Mouse (Mus musculus) lung, embryonic 14.5 days (tissue): ENCODE results near the gene Chil4. TPM values are rescaled to one million over a fixed set of nuclear protein-coding genes. Genes with fewer than 3 reads are reported as not detected.
"Not testable (repeated sequence)": the region's sequence is repeated elsewhere in the genome, so short reads cannot be mapped to it uniquely, and the experiment has no call there.

Source experiments
- ATAC-seq: fragments of 200-750 bp; cut with Nextera tagmentation; 2 replicates; pipeline ENCODE4 v1.8.0; 2017; ENCODE audit warnings: mild to moderate bottlenecking, moderate TSS enrichment, moderate library complexity; ENCODE audit not compliant: insufficient read depth
- DNase-seq: peaks from one replicate; pipeline ENCODE4 v3.0.0-alpha.2; 2015
- H3K27ac ChIP-seq: fragments of 300-500 bp; sonication (generic); 2 replicates; pipeline ENCODE4 v1.5.1; 2014; ENCODE audit warnings: low read depth, mild to moderate bottlenecking, moderate library complexity
- H3K27me3 ChIP-seq: fragments of 300-500 bp; sonication (generic); 2 replicates; pipeline ENCODE4 v1.6.1; 2014; ENCODE audit warnings: low read length, control low read depth; ENCODE audit not compliant: insufficient read depth
- H3K36me3 ChIP-seq: fragments of 300-500 bp; sonication (generic); 2 replicates; pipeline ENCODE4 v1.6.1; 2014; ENCODE audit warnings: control low read depth; ENCODE audit not compliant: insufficient read depth
- H3K4me1 ChIP-seq: fragments of 300-500 bp; sonication (generic); 2 replicates; pipeline ENCODE4 v1.6.1; 2014; ENCODE audit warnings: antibody characterized with exemption, control low read depth; ENCODE audit not compliant: insufficient read depth
- H3K4me2 ChIP-seq: fragments of 300-500 bp; sonication (generic); 2 replicates; pipeline ENCODE4 v1.6.1; 2014; ENCODE audit warnings: mild to moderate bottlenecking
- H3K4me3 ChIP-seq: fragments of 300-500 bp; sonication (generic); 2 replicates; pipeline ENCODE4 v1.5.1; 2014; ENCODE audit warnings: low read depth, low read length
- H3K9ac ChIP-seq: fragments of 300-500 bp; sonication (generic); 2 replicates; pipeline ENCODE4 v1.6.1; 2014
- H3K9me3 ChIP-seq: fragments of 300-500 bp; sonication (generic); 2 replicates; pipeline ENCODE4 v1.6.1; 2016; ENCODE audit warnings: low read depth, low read length, control low read depth
- CTCF ChIP-seq: IDR thresholded peaks from 2 replicates; pipeline ENCODE4 v1.5.1; 2016; ENCODE audit warnings: antibody characterized with exemption, low read depth
- WGBS: fragments of 180-500 bp; shearing (Covaris S2); extraction: QIAGEN DNeasy Blood & Tissue Kit; methylation state at CpG from one replicate; pipeline ENCODE4 v1.1.7; 2014; 5-methylcytosine and 5-hydroxymethylcytosine counted together
- polyA plus RNA-seq: library from polyadenylated mRNA; unstranded; fragments of >200 nt; fragmentation: Nextera tagmentation; extraction: Ambion mirVana; gene quantifications from 2 replicates; pipeline ENCODE4 v1.2.1, GENCODE M21; 2014

Gene Chil4
- polyA plus RNA-seq, 1 experiment from 2014 or later: not detected

DNA sequence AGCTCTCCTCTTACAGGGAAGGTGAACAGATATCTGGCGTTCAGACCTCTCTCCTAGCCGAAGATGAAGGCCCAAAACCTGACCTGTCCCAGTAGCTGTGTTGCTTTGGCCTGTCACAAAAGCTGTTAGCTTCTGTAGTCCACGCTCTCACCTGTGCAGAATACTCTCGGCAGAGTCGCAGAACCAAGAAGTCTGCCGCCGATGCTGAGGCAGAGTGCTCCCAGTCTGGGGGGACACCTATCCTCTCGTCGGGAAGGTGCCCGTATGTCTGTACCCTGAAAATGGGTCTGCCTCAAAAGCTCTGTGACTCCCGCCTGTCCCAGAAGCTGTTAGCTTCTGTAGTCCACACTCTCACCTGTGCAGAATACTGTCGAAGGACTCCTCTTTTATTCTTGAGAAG lies 23.8 kb downstream of the Chil4 start:
- H3K4me3 ChIP-seq: no peak overlapping the region
- no peak for TF ChIP-seq CTCF
- 88% methylated on average over 12 of the region's 12 CpGs for whole genome bisulfite sequencing
- ATAC-seq (no peak), DNase-seq (no peak)
- H3K9ac ChIP-seq: no peak overlapping the region
- H3K4me2 ChIP-seq: no peak overlapping the region
- no peaks in the 10 kb centered on the region for H3K27me3 ChIP-seq
- peaks cover 3% of the 10 kb centered on the region; the same call in 1 of the 2 replicates for H3K9me3 ChIP-seq
- H3K36me3 ChIP-seq: no peaks in the 10 kb centered on the region
- H3K4me1 ChIP-seq: no peaks in the 10 kb centered on the region
- no peak overlapping the region for H3K27ac ChIP-seq

DNA sequence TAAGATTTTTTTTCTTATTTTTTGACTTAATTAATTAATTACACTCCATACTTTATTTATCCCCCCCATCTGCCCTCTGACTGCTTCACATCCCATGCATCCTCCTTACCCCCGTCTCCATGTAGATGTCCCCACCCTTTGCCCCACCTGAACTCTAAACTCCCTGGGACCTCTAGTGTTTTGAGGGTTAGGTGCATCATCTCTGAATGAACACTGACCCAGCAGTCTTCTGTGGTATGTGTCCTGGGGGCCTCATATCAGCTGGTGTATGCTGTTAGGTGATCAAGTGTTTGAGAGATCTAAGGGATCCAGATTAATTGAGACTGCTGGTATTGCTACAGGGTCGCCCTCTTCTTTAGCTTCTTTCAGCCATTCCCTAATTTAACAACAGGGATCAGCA lies 31.3 kb downstream of the Chil4 start:
- no peak overlapping the region for H3K27ac ChIP-seq
- no peak overlapping the region for H3K4me2 ChIP-seq
- no peaks in the 10 kb centered on the region for H3K27me3 ChIP-seq
- no peak for ATAC-seq
- H3K36me3 ChIP-seq: no peaks in the 10 kb centered on the region
- peaks cover 4% of the 10 kb centered on the region; the same call in 1 of the 2 replicates for H3K9me3 ChIP-seq
- WGBS: 74% methylated on average over 2 of the region's 2 CpGs
- H3K4me3 ChIP-seq: no peak overlapping the region
- H3K4me1 ChIP-seq: no peaks in the 10 kb centered on the region
- no peak overlapping the region for H3K9ac ChIP-seq
- no peak for DNase-seq
- no peak for TF ChIP-seq CTCF

- DNase-seq: no peak
- no peaks in the 10 kb centered on the region for H3K27me3 ChIP-seq
Observed at GRCm38 (mm10) chr3:106177509-106178189, 41.7 kb downstream of the Chil4 start.

DNA sequence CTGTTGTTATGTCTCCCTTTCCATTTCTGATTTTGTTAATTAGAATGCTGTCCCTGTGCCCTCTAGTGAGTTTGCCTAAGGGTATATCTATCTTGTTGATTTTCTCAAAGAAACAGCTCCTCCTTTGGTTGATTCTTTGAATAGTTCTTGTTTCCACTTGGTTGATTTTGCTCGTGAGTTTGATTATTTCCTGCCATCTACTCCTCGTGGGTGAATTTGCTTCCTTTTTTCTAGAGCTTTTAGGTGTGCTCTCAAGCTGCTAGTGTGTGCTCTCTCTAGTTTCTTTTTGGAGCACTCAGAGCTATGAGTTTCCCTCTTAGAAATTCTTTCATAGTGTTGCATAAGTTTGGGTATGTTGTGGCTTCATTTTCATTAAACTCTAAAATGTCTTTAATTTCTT lies 44.3 kb downstream of the Chil4 start:
- ATAC-seq, H3K27me3 ChIP-seq, H3K4me2 ChIP-seq, H3K4me1 ChIP-seq, H3K36me3 ChIP-seq, H3K9me3 ChIP-seq, DNase-seq, H3K4me3 ChIP-seq, H3K27ac ChIP-seq, H3K9ac ChIP-seq: not testable (repeated sequence)
- WGBS: 58% methylated on average over 2 of the region's 2 CpGs

More at GRCm38 (mm10) chr3:106177509-106178189, 41.7 kb downstream of the Chil4 start:
- H3K27ac ChIP-seq: no peak overlapping the region
- H3K9ac ChIP-seq: no peak overlapping the region
- no peaks in the 10 kb centered on the region for H3K4me1 ChIP-seq
- no peaks in the 10 kb centered on the region for H3K9me3 ChIP-seq
- no peak for ATAC-seq
- WGBS: 86% methylated on average over 13 of the region's 13 CpGs
- H3K4me3 ChIP-seq: no peak overlapping the region
- no peaks in the 10 kb centered on the region for H3K36me3 ChIP-seq
- H3K4me2 ChIP-seq: no peak overlapping the region
- TF ChIP-seq CTCF: no peak

- not testable (repeated sequence) for H3K9me3 ChIP-seq, H3K4me1 ChIP-seq, DNase-seq, ATAC-seq, H3K27me3 ChIP-seq, H3K9ac ChIP-seq, H3K27ac ChIP-seq, H3K4me2 ChIP-seq, H3K4me3 ChIP-seq, H3K36me3 ChIP-seq
- WGBS: 72% methylated on average over 2 of the region's 2 CpGs
Observed at GRCm38 (mm10) chr3:106172506-106172905, 46.8 kb downstream of the Chil4 start.

- no peaks in the 10 kb centered on the region for H3K4me1 ChIP-seq
- no peak overlapping the region for H3K4me2 ChIP-seq
- no peaks in the 10 kb centered on the region for H3K27me3 ChIP-seq
- WGBS: 73% methylated on average over 1 of the region's 1 CpGs
- peaks cover 5% of the 10 kb centered on the region; the same call in 1 of the 2 replicates for H3K9me3 ChIP-seq
- H3K4me3 ChIP-seq: no peak overlapping the region
- TF ChIP-seq CTCF: no peak
- H3K9ac ChIP-seq: no peak overlapping the region
- ATAC-seq (no peak), DNase-seq (no peak)
- H3K36me3 ChIP-seq: no peaks in the 10 kb centered on the region
- no peak overlapping the region for H3K27ac ChIP-seq
Observed at GRCm38 (mm10) chr3:106171135-106171731, 48.1 kb downstream of the Chil4 start.

DNA sequence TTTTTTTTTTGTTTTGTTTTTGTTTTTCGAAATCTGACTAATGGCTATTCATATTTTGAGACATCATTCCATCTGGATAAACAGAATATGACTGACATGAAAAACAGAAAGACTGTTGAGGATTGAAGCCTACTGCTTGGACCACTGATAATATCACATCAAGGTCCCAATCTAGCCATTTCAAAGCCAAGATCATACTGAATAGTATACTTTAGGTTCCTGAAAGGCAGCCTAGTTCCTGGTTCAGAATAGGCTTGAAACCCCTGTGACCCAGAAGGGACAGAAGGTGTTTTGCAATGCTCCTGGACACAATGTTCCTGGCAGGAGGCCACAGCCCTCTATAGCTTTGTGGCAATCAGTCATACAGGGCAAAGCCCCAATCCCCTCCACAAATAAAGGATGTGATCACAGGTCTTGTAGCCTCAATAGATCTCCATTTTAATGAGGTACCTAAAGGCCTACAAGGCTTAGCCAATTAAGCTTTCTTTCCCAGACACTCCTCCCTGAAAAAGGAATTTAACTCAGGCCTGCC lies 48.7 kb downstream of the Chil4 start:
- DNase-seq (no peak), ATAC-seq (no peak)
- 33% methylated on average over 1 of the region's 1 CpGs for WGBS
- Histone ChIP-seq H3K36me3 (no peaks in the 10 kb centered on the region), H3K4me2 (no peak overlapping the region), H3K4me1 (no peaks in the 10 kb centered on the region), H3K9ac (no peak overlapping the region), H3K9me3 (peaks cover 5% of the 10 kb centered on the region; the same call in 1 of the 2 replicates), H3K27ac (no peak overlapping the region), H3K27me3 (no peaks in the 10 kb centered on the region), H3K4me3 (no peak overlapping the region)
- TF ChIP-seq CTCF: no peak
